Comparison of ENCODE assay signal across 24 mouse cellular contexts in genomic region chr12:32693678-32694077, GRCm38 (mm10).
"Had no signal": no experiment of that assay in that cellular context is flagged by ENCODE, and none has a peak within 500 bp of the region (broad histone marks: within the 10 kb centered on the region; RNA-seq: fewer than 3 reads in every experiment).

No protein-coding gene starts in this region.

- H3K36me3 ChIP-seq: heart, embryonic 10.5 days; heart, embryonic 13.5 days; heart, embryonic 15.5 days; hindbrain, embryonic 13.5 days; hindbrain, embryonic 15.5 days; kidney, embryonic 15.5 days; limb, embryonic 13.5 days; limb, embryonic 15.5 days had no signal

- H3K4me3 ChIP-seq: heart, embryonic 10.5 days; heart, embryonic 13.5 days; heart, embryonic 15.5 days; hindbrain, embryonic 13.5 days; hindbrain, embryonic 15.5 days; kidney, embryonic 15.5 days; limb, embryonic 13.5 days; limb, embryonic 15.5 days had no signal

- H3K4me2 ChIP-seq: heart, embryonic 13.5 days; heart, embryonic 15.5 days; hindbrain, embryonic 13.5 days; hindbrain, embryonic 15.5 days; kidney, embryonic 15.5 days; limb, embryonic 13.5 days; limb, embryonic 15.5 days had no signal

- H3K9ac ChIP-seq: heart, embryonic 13.5 days; heart, embryonic 15.5 days; hindbrain, embryonic 13.5 days; hindbrain, embryonic 15.5 days; kidney, embryonic 15.5 days; limb, embryonic 13.5 days; limb, embryonic 15.5 days had no signal

- DNase-seq: gastrocnemius, postnatal 14 days; gastrocnemius, postnatal 36 days; heart, adult 18-20 months; heart, postnatal 14 days; heart, postnatal 36 days; kidney, adult 11 months; kidney, adult 2 months; kidney, adult 9 months; kidney, postnatal 14 days; kidney, postnatal 36 days; layer of hippocampus, adult 9-11 months; layer of hippocampus, postnatal 36 days; left cerebral cortex, postnatal 4 days had no signal

- ATAC-seq: hindbrain, postnatal 0 days; intestine, embryonic 16.5 days had no signal

- H3K9me3 ChIP-seq: heart, embryonic 10.5 days; heart, embryonic 13.5 days; heart, embryonic 15.5 days; hindbrain, embryonic 13.5 days; hindbrain, embryonic 15.5 days; kidney, embryonic 15.5 days; limb, embryonic 13.5 days; limb, embryonic 15.5 days had no signal

- H3K27me3 ChIP-seq: heart, embryonic 13.5 days; heart, embryonic 15.5 days; hindbrain, embryonic 13.5 days; hindbrain, embryonic 15.5 days; kidney, embryonic 15.5 days; limb, embryonic 13.5 days; limb, embryonic 15.5 days had no signal

- H3K27ac ChIP-seq: heart, embryonic 10.5 days; heart, embryonic 13.5 days; heart, embryonic 15.5 days; hindbrain, embryonic 13.5 days; hindbrain, embryonic 15.5 days; hindbrain, postnatal 0 days; kidney, embryonic 15.5 days; kidney, postnatal 0 days; limb, embryonic 13.5 days; limb, embryonic 15.5 days had no signal

- H3K4me1 ChIP-seq: heart, embryonic 10.5 days; heart, embryonic 15.5 days; limb, embryonic 15.5 days had no signal
